Mouse (Mus musculus): ENCODE measurements at regions not wholly inside any gene's neighbourhood (a gene's known extent, or its start where the extent isn't known, plus 50 kb on each side); places are given as distances from the start of the nearest gene placed in this dataset.

- TF ChIP-seq GATA1 (IDR thresholded peaks at IDR 0.05; ENCODE audit: borderline replicate concordance, low read length): no peak
- TF ChIP-seq FLI1 (IDR thresholded peaks at IDR 0.05; ENCODE audit: low read length): no peak
These were observed 96.1 kb upstream of the App start for GRCm38 (mm10) chr16:85269681-85270080.

Measured in megakaryocyte, embryonic 14.5 days (primary cell).